Mouse (Mus musculus) layer of hippocampus, adult 11-12 months (tissue): Measurements from ENCODE around the gene Tle4.
"Not testable (repeated sequence)": the region's sequence is repeated elsewhere in the genome, so short reads cannot be mapped to it uniquely, and the experiment has no call there.

Source experiments
- DNase-seq: peaks from one replicate; pipeline ENCODE4 v3.0.0; 2022; ENCODE audit warnings: low spot score

The Tle4 gene

GRCm38 (mm10) chr19:14597917-14598689 is at the start of gene Tle4:
TSS of gene Tle4 (minus strand) at chr19:14598051.
- peak; percentile 100 for DNase-seq

DNA sequence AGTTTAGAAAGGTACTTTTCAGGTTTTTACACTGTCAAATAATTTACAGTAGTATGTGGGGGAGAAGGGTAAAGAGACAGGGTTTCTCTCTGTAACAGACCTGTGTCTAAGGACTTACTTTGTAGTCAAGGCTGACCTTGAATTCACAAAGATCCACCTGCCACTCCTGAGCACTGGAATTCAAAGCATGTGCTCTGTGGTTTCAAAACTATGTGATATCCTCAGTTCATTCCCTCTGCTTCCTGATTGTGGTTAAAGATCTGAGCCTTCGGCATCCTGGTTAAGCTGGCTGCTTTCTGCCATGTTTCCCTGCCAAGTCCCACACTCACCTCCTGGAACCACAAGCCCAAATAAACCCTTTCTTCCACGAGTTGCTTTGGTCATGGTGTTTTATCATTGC is 47.8 kb upstream of the Tle4 start:
- no peak for DNase-seq

DNA sequence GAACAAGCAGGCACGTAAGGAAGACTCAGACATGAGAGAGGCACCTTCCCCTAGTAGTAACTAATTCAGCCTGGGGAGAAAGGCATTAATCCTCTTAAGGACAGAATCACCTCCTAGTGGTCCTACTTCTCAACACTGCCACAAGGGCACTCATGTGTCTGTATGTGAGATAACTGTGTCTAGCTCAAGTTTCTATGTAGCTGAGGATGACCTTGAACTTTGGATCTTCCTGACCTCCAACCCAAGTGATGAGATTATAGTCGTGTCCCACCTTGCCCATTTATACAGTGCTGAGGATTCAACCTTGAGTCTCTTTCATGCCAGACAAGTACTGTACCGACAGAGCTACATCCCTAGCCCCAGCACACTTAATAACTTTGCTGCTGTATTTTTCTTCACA is 46.9 kb upstream of the Tle4 start:
- DNase-seq = no peak

GRCm38 (mm10) chr19:14643091-14643490 is 45.2 kb upstream of the Tle4 start:
- not testable (repeated sequence) for DNase-seq

- DNase-seq = no peak
These were observed 44.8 kb upstream of the Tle4 start for GRCm38 (mm10) chr19:14642663-14643062.

GRCm38 (mm10) chr19:14635213-14635928 is 37.5 kb upstream of the Tle4 start:
- no peak for DNase-seq

DNA sequence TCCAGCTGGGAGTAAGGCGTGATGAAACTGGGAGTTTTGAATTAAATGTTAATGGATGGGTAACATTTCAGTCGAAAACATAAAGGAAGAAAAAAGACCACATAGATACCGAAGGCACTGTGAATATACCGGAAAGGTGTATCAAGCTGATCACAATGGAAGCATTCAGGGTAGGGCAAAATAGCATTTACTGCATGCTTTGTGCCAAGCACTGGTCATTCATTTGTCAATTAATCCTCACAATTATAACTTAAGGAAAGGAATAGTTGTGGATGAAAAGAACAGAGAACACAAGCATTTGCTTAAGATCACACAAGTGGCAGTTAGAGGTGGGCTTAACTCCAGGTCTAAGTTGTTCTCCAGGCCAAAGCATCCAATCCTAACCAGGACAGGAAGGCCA is 25.5 kb upstream of the Tle4 start:
- no peak for DNase-seq

- peak; percentile 59 for DNase-seq
These were observed 22.7 kb upstream of the Tle4 start for GRCm38 (mm10) chr19:14620534-14620933.

DNA sequence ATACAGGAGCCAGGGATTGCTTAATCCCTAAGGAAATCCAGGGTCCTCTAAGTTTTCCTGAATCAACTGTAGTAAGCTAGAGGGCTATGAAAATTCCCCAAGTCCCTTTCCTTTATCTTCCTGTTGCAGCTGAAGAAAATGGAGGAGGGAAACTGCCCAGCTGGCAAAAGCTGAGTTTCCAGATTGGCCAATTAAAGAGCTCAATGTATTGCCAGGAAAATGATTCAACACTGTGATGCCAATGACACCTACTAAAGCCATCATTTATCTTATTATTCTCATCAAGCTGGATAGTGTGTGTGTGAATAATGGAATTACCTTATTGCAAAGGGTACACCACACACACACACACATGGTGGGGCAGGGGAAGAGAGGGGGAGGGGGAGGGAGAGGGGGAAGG is 22.0 kb upstream of the Tle4 start:
- peak; percentile 22 for DNase-seq

- no peak for DNase-seq
These were observed 17.0 kb upstream of the Tle4 start for GRCm38 (mm10) chr19:14614816-14615215.

DNA sequence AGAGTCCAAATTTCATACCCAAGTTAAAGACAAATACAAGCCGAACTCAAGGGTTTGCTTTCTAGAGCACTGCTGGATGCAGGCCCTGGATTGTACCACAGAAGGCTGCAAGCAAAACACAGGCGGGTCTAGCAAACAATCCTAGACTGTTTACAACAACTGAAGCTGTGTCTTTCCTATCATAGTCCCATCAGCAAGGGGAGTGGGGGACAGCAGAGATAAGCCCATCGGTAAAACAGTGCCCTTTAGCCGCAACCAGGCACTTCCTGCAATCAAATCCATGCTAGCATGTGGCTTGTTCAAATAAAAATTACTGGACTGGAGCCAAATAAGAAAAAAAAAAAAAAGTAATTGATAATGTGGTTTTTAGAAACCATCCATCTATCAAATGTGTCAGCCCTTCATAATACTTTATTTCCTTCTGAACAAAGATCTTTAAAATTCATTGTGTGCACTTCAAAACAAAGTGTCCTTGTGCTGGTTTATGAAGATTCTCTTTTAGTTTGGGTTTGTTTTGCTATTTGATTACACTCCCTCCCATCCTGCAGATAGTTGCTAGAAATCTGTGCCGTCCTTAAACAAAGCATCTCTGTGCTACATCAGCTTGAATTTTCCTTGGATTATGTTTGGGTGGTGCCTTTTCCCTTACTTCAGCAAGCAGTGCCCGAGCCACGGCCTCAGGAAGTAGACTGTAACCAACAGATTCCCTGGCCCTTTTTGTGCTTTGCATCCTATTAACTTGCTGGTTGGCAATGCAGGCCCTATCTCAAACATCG is 12.9 kb upstream of the Tle4 start:
- no peak for DNase-seq

DNA sequence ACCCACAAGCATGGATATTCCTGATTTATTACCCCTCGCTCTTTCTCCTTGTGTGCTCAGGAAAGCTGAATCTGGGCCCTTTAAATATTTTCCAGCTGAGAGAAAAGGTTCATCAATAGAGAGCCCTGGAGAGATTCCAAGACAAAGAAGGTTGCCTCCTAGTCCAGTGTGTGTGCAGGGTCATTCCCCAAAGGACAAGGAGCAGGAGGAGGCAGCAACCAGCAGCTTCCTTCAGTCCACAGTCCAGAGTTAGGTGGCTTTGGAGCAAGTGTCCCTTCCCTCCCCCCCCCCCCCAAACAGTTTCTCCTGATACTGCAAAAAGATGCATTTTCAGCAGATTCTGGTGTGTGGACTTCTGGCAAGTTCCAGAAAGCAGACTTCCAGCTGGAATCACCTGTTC is 3.0 kb upstream of the Tle4 start:
- no peak for DNase-seq

DNA sequence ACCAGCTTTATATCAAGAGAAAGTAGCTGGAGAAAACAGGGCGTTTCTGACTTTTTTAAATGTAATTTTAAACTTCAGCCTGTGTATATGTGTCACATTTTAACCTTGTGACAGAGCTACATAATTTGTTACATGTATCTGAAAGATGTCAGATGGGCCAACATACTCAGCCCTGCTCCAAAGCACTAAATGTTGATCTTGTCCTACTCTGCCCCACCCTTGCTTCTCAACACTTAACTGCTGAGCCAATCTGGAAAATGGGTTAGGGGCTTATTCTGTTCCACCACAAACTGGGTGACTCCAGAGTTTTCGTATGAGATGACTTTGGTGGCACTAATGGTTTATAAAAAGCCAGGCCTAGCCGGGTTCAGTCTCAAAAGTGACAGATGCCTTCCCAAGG is 2.5 kb upstream of the Tle4 start:
- DNase-seq = no peak

DNA sequence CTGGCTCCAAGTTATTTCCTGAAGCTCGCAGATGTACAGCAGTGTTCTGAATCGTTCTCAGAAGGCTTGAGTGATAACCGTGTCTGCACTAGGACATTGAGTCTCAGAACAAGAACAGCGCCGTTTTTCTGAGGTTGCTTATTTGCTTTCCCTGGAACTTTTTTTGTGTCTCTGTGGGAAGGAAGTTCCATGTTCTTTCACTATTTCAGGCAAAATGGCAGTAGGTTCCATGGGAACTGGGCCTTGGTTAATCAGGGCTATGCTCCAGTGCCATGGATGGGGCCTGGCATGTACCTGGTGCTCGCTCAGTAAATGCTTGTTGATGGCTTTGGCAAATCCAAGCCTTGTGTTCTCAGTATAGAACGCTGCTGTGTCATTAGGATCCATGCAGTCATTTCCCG is 2.0 kb upstream of the Tle4 start:
- DNase-seq = no peak

DNA sequence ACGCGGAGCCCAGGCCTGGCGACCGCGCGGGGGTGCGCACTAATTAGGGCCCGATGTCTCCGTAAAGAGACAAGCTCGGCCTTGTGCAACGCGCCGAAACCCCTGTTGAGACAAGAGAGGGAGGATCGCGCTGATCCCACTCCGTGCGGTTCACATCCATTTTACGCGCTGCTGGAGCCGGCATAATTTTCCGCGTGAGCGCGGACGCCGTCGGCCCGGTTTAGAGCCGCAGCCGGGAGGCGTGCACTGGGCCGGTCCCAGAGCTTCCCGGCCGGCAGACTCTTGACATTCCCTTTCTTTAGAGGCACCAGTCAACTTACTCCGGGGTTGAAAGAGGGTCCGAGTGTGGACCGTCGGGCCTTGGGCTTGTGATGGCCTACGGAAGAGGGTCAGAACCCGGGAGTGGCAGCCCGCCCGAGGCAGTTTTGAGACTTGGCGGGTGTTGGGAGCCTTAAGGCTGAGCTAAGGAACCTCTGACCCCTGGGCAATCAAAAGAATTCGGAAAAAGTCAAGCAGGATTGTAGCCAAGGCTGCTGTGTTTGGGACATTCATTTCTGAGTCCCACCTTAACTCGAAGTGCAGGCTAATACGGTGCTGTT is 938 bp upstream of the Tle4 start:
- no peak for DNase-seq

- peak; percentile 52 for DNase-seq
These were observed 622 bp downstream of the Tle4 start for GRCm38 (mm10) chr19:14596941-14597916.

DNA sequence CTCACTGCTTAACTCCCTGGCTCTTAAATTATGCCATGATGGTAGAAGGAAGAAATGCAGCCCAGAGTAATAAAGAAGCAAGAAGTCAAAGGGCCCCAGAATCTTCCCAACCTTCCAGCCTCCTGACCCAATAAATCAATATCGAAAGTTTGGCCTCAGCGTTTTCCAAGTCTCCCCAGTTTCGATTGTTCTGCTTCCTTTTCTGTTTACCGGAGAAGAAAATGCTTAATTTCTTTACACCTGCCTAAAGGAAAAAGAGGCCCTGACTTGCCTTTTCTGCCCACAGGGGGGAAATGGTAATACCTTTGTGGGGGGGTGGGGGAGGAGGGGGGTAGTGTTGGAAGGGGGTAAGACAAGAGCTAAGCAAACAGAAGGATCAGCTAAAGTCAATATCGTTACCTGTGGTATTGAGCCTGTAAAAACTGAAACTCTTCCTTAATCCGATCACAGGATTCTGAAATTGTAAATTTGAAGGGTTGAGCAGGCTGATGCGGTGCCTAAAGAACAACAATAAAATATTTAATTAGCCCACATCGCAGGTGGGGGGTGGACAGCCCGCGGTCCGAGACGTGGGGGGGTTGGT is 1.4 kb downstream of the Tle4 start:
- no peak for DNase-seq

DNA sequence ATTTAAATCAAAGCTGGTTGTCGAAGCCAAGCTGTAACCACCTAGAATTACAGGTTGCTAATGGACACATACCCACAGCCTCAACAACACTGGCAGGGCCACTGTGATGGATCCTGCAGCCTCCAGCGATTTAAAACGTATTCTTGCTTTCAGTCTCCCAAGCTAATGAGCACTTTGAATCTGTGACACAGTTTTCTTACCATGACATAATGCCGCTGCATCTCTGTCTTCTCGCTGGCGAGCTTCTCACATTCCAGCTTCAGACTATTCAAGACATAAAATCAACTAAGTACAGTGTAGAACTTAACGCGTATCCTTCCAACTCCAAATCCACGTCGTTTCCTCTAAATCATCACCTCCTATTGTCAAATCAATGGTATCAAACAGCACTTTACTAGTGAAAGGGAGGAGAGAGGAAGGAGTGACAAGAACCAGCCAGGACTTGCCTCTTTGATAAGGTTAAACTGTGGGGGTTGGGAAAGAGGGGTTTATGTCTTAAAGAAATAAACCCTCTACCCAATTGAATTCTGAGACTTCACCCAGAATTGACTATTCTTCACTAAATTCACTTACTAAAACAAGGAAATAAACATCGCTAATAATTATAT is 2.4 kb downstream of the Tle4 start:
- DNase-seq = no peak

- DNase-seq = no peak
These were observed 3.3 kb downstream of the Tle4 start for GRCm38 (mm10) chr19:14594537-14594936.

DNA sequence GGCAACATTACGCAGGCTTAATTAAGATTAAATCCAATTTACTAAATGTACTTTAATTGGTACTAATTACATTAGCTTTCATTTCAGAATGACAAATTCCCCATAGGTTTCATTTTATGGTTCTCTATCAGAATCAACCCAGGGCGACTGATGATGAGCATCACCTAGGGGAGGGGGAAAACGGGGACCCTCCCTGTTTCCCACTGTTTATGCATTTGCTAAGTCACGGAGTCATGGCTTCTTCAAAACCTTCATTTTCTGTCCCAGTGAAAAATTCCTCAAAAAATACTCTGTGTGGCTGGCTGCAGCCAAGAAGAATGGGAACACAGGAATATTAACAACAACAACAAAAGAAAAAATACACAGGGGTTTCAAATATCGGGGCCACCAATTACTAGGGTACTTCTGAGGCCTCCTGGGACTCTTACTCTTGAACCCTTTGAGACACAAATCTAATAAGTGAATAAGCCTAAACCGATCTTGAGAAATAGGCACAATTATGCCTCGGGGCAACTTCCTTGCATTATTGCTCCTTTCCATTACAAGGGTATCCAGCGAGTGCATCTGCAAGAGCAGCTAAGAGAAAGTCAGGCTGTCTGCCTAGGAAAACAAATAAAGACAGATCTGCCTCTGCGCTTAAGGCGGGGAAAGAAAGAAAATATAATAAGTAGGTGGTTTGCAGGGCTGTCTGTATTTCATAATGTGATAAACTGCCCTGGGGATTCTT is 5.9 kb downstream of the Tle4 start:
- DNase-seq = no peak
